Mouse (Mus musculus) liver, postnatal 0 days (tissue): ENCODE measurements around the gene Ssr4. TPM values are rescaled to one million over a fixed set of nuclear protein-coding genes. Genes with fewer than 3 reads are reported as not detected.

Experiments used
- ATAC-seq: fragments of 200-750 bp; cut with Nextera tagmentation; 2 replicates; pipeline ENCODE4 v1.8.0; 2017; ENCODE audit warnings: mild to moderate bottlenecking, moderate library complexity
- DNase-seq: peaks from one replicate; pipeline ENCODE4 v3.0.0-alpha.2; 2016
- H3K27ac ChIP-seq: fragments of 300-500 bp; sonication (generic); 2 replicates; pipeline ENCODE4 v1.5.1; 2014; ENCODE audit warnings: antibody characterized with exemption, moderate library complexity, mild to moderate bottlenecking, low read depth
- H3K27me3 ChIP-seq: fragments of 300-500 bp; sonication (generic); 2 replicates; pipeline ENCODE4 v1.6.1; 2014; ENCODE audit warnings: low read length, control low read depth, mixed read lengths; ENCODE audit not compliant: insufficient read depth
- H3K36me3 ChIP-seq: fragments of 300-500 bp; sonication (generic); replicated peaks from 2 replicates; pipeline ENCODE4 v1.6.1; 2014; ENCODE audit warnings: mild to moderate bottlenecking, control low read depth, low read length, moderate library complexity, mixed read lengths; ENCODE audit not compliant: insufficient read depth
- H3K4me1 ChIP-seq: fragments of 300-500 bp; sonication (generic); 2 replicates; pipeline ENCODE4 v1.6.1; 2014; ENCODE audit warnings: antibody characterized with exemption, mild to moderate bottlenecking, control low read depth; ENCODE audit not compliant: insufficient read depth
- H3K4me2 ChIP-seq: fragments of 300-500 bp; sonication (generic); 2 replicates; pipeline ENCODE4 v1.6.1; 2014; ENCODE audit warnings: low read depth, mild to moderate bottlenecking, low read length, moderate library complexity, mixed read lengths
- H3K4me3 ChIP-seq: fragments of 300-500 bp; sonication (generic); 2 replicates; pipeline ENCODE4 v1.5.1; 2014; ENCODE audit warnings: low read depth, low read length
- H3K9ac ChIP-seq: fragments of 300-500 bp; sonication (generic); replicated peaks from 2 replicates; pipeline ENCODE4 v1.6.1; 2014; ENCODE audit warnings: mild to moderate bottlenecking, moderate library complexity
- H3K9me3 ChIP-seq: fragments of 300-500 bp; sonication (generic); 2 replicates; pipeline ENCODE4 v1.6.1; 2016; ENCODE audit warnings: mild to moderate bottlenecking, control low read depth, low read length, mixed read lengths
- CTCF ChIP-seq: sonication (generic); IDR thresholded peaks from 2 replicates; pipeline ENCODE4 v1.5.1; 2016; ENCODE audit warnings: antibody characterized with exemption, low read depth
- EP300 ChIP-seq: IDR thresholded peaks from 2 replicates; pipeline ENCODE4 v1.6.1; 2016; ENCODE audit warnings: antibody characterized with exemption, low read depth, mild to moderate bottlenecking
- WGBS: fragments of 180-500 bp; shearing (Covaris S2); extraction: QIAGEN DNeasy Blood & Tissue Kit; methylation state at CpG from one replicate; pipeline ENCODE4 v1.1.7; 2014; ENCODE audit not compliant: insufficient replicate concordance; 5-methylcytosine and 5-hydroxymethylcytosine counted together
- polyA plus RNA-seq: library from polyadenylated mRNA; unstranded; fragments of >200 nt; fragmentation: Nextera tagmentation; extraction: Ambion mirVana; gene quantifications from 2 replicates; pipeline ENCODE4 v1.2.1, GENCODE M21; 2015

Gene Ssr4
- polyA plus RNA-seq, 1 experiment from 2014 or later = 183 TPM

DNA sequence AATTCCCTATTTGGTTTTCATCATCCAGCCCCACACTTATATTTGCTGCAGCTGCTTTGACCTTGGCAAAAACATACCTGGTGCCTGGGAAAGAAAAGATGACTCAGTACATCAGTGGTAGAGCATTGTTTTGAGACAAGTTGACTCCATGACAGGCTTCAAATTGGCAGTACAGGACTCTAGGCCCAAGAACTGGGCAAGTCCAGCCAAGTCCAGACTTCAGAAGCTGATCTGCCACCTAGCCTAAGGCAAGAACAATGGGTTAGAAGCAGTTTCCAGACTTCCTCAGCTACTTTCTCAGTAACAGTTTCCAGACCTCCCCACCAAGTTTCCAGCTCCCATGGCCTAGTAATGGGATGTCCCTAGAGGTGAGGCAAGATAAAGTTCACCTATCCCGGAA is 48.9 kb downstream of the Ssr4 start:
- WGBS = 92% methylated on average over 1 of the region's 1 CpGs
- TF ChIP-seq CTCF (no peak), EP300 (no peak)
- no peak for DNase-seq
- Histone ChIP-seq H3K9ac (no peak overlapping the region), H3K4me2 (no peak overlapping the region), H3K27ac (no peak overlapping the region), H3K9me3 (no peaks in the 10 kb centered on the region), H3K4me3 (no peak overlapping the region), H3K27me3 (no peaks in the 10 kb centered on the region), H3K36me3 (no peaks in the 10 kb centered on the region), H3K4me1 (no peaks in the 10 kb centered on the region)
- no peak for ATAC-seq

DNA sequence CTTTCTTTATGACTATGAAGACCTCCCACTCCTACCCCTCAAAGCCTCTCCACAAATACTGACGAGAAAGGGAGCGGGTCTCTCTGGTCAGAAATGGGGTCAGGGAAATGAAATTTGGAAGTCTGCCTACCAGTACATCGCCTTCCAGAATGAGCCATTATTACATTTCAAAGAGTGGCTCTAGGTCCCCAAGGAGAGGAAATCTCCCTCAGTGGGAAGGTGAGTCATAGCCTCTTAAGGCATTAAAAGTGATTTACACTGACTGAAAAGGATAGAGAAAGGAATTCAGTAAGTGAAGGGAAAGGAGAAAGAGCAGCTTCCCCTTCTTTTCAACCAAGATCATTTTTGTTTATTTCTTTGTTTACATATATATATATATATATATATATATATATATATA is 49.9 kb downstream of the Ssr4 start:
- Histone ChIP-seq H3K4me1 (no peaks in the 10 kb centered on the region), H3K9ac (no peak overlapping the region), H3K27me3 (no peaks in the 10 kb centered on the region), H3K27ac (no peak overlapping the region), H3K4me2 (no peak overlapping the region), H3K9me3 (no peaks in the 10 kb centered on the region), H3K36me3 (no peaks in the 10 kb centered on the region), H3K4me3 (no peak overlapping the region)
- DNase-seq (no peak), ATAC-seq (no peak)
- WGBS = 76% methylated on average over 3 of the region's 3 CpGs
- TF ChIP-seq EP300 (no peak), CTCF (no peak)

Other genes with a start within 250 kb of the Ssr4 start
- 3.9 and 4.2 TPM in 2 replicates for gene Dusp9, start 147.6 kb upstream of the Ssr4 start, polyA plus RNA-seq
- 0.61 and 0.66 TPM in 2 replicates for gene Pnck, start 126.9 kb upstream of the Ssr4 start, polyA plus RNA-seq
- 0.72 and 0.81 TPM in 2 replicates for gene Slc6a8, start 113.9 kb upstream of the Ssr4 start, polyA plus RNA-seq
- gene Bcap31, start 70.9 kb upstream of the Ssr4 start, polyA plus RNA-seq = 143 and 144 TPM in 2 replicates
- 7.0 and 7.5 TPM in 2 replicates for gene Abcd1, start 70.4 kb upstream of the Ssr4 start, polyA plus RNA-seq
- gene Plxnb3, start 29.9 kb upstream of the Ssr4 start, polyA plus RNA-seq = 0.15 and 0.23 TPM in 2 replicates
- gene Srpk3, start 12.6 kb upstream of the Ssr4 start, polyA plus RNA-seq = 1.7 TPM in 2 replicates
- 83.7 and 88.1 TPM in 2 replicates for gene Idh3g, start 131 bp upstream of the Ssr4 start, polyA plus RNA-seq
- gene Pdzd4, start 37.9 kb downstream of the Ssr4 start, polyA plus RNA-seq = 0.04 and 0.06 TPM in 2 replicates
- 0.08 and 0.09 TPM in 2 replicates for gene Avpr2, start 105.1 kb downstream of the Ssr4 start, polyA plus RNA-seq
- 0.06 and 0.12 TPM in 2 replicates for gene L1cam, start 109.1 kb downstream of the Ssr4 start, polyA plus RNA-seq
- gene Arhgap4, start 134.8 kb downstream of the Ssr4 start, polyA plus RNA-seq = 5.1 and 5.2 TPM in 2 replicates
- 48.9 and 51.8 TPM in 2 replicates for gene Naa10, start 134.9 kb downstream of the Ssr4 start, polyA plus RNA-seq
- 22.3 and 22.6 TPM in 2 replicates for gene Renbp, start 143.8 kb downstream of the Ssr4 start, polyA plus RNA-seq
- gene Hcfc1, start 179.3 kb downstream of the Ssr4 start, polyA plus RNA-seq = 14.6 and 16.4 TPM in 2 replicates
- 17.9 and 18.7 TPM in 2 replicates for gene Irak1, start 236.9 kb downstream of the Ssr4 start, polyA plus RNA-seq